Mouse (Mus musculus) forebrain, embryonic 12.5 days (tissue): ENCODE measurements around the gene Gm49368. TPM values are rescaled to one million over a fixed set of nuclear protein-coding genes. Genes with fewer than 3 reads are reported as not detected.
"Not testable (repeated sequence)": the region's sequence is repeated elsewhere in the genome, so short reads cannot be mapped to it uniquely, and the experiment has no call there.

ENCODE experiments used
- ATAC-seq: fragments of 200-750 bp; cut with Nextera tagmentation; 2 replicates; pipeline ENCODE4 v1.8.0; 2017; ENCODE audit warnings: moderate TSS enrichment; ENCODE audit not compliant: low FRiP score
- H3K27ac ChIP-seq: fragments of 300-500 bp; sonication (generic); 2 replicates; pipeline ENCODE4 v1.5.1; 2016; ENCODE audit warnings: mild to moderate bottlenecking
- H3K27me3 ChIP-seq: fragments of 300-500 bp; sonication (generic); 2 replicates; pipeline ENCODE4 v1.6.1; 2016; ENCODE audit warnings: mild to moderate bottlenecking
- H3K36me3 ChIP-seq: fragments of 300-500 bp; sonication (generic); replicated peaks from 2 replicates; pipeline ENCODE4 v1.6.1; 2016; ENCODE audit warnings: mild to moderate bottlenecking
- H3K4me1 ChIP-seq: fragments of 300-500 bp; sonication (generic); 2 replicates; pipeline ENCODE4 v1.6.1; 2016
- H3K4me2 ChIP-seq: fragments of 300-500 bp; sonication (generic); 2 replicates; pipeline ENCODE4 v1.6.1; 2016; ENCODE audit warnings: mild to moderate bottlenecking, moderate library complexity
- H3K4me3 ChIP-seq: fragments of 300-500 bp; sonication (generic); replicated peaks from 2 replicates; pipeline ENCODE4 v1.5.1; 2016; ENCODE audit warnings: mild to moderate bottlenecking
- H3K9ac ChIP-seq: fragments of 300-500 bp; sonication (generic); 2 replicates; pipeline ENCODE4 v1.6.1; 2016; ENCODE audit warnings: mild to moderate bottlenecking
- H3K9me3 ChIP-seq: fragments of 300-500 bp; sonication (generic); 2 replicates; pipeline ENCODE4 v1.6.1; 2016
- WGBS: fragments of 180-500 bp; shearing (Covaris S2); methylation state at CpG from one replicate; pipeline ENCODE4 v1.1.7; 2016; 5-methylcytosine and 5-hydroxymethylcytosine counted together
- polyA plus RNA-seq: library from polyadenylated mRNA; unstranded; fragments of >200 nt; fragmentation: Nextera tagmentation; extraction: Ambion mirVana; gene quantifications from 2 replicates; pipeline ENCODE4 v1.2.1, GENCODE M21; 2016

Gene Gm49368
- polyA plus RNA-seq, 1 experiment from 2014 or later, result not detected

DNA sequence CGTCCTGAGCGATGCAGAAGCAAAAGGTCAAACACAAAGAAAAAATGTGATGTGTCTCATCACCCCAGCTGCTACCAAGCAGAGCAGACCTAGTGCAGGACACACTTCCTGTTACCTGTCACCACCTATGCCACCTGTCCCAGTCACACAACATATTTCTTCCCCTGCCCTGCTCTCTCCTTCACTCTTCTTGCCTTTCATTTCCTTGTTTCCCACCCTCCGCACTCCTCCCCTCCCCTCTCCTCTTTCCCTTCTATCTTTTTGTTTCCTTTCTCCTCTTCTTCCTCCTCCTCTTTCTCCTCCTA, 29.5 kb upstream of the Gm49368 start:
- Histone ChIP-seq H3K4me2 (no peak overlapping the region), H3K4me1 (no peaks in the 10 kb centered on the region), H3K9ac (no peak overlapping the region), H3K27ac (no peak overlapping the region), H3K4me3 (no peak overlapping the region), H3K36me3 (no peaks in the 10 kb centered on the region), H3K27me3 (no peaks in the 10 kb centered on the region), H3K9me3 (no peaks in the 10 kb centered on the region)
- 98% methylated on average over 3 of the region's 3 CpGs for WGBS
- no peak for ATAC-seq

DNA sequence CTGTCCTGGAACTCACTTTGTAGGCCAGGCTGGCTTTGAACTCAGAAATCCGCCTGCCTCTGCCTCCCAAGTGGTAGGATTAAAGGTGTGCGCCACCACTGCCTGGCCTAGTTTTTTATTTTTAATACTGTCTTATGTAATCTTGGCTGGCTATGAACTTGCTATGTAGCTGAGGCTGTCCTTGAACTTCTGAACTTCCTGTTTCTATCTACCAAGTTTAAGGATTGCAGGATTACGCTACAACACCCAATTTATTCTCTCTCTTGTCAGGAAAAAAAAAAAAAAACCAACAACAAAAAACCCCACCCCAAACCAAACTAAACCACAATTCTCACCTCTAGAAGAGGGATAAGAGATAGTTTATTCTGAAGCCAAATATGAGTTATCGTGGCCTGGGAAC, 28.9 kb upstream of the Gm49368 start:
- no peaks in the 10 kb centered on the region for H3K4me1 ChIP-seq
- no peaks in the 10 kb centered on the region for H3K9me3 ChIP-seq
- H3K4me3 ChIP-seq, result no peak overlapping the region
- no peak overlapping the region for H3K4me2 ChIP-seq
- no peak for ATAC-seq
- no peak overlapping the region for H3K27ac ChIP-seq
- H3K9ac ChIP-seq, result no peak overlapping the region
- 94% methylated on average over 4 of the region's 4 CpGs for WGBS
- H3K27me3 ChIP-seq, result no peaks in the 10 kb centered on the region
- no peaks in the 10 kb centered on the region for H3K36me3 ChIP-seq

DNA sequence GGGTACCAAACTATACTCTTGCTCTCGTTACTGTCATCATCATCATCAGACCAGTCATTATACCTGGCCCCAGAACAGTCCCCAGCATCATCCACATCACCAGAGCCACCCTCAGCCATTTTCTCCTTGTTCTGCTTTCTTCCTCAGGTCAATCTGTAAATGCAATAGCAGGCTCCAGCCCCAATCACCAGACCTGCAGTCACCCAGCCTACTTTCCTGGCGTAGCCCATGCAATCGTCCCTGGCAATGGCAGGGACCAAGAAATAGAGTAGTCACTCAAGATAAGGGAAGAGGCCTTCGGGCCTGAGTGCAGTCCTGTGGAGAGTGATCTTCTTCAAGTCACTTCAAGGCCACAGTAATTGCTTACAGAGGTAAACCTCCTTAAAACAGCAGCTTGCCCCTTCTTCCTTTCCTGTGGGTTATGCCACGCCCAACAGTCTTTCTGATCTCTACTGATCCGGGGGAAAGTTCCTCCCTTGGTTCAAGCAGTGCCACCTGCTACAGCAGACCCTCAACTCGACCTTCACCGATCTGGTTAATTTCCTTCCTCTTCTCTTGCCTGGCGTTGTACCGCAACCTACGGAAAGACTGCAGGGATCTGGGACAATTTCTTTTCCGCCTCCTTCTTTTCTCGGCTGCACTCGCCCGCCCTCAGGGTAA, 20.2 kb upstream of the Gm49368 start:
- H3K36me3 ChIP-seq, H3K4me2 ChIP-seq, H3K9ac ChIP-seq, ATAC-seq, H3K4me3 ChIP-seq, H3K9me3 ChIP-seq, H3K27ac ChIP-seq, H3K4me1 ChIP-seq, H3K27me3 ChIP-seq: not testable (repeated sequence)
- WGBS, result 87% methylated on average over 15 of the region's 15 CpGs

DNA sequence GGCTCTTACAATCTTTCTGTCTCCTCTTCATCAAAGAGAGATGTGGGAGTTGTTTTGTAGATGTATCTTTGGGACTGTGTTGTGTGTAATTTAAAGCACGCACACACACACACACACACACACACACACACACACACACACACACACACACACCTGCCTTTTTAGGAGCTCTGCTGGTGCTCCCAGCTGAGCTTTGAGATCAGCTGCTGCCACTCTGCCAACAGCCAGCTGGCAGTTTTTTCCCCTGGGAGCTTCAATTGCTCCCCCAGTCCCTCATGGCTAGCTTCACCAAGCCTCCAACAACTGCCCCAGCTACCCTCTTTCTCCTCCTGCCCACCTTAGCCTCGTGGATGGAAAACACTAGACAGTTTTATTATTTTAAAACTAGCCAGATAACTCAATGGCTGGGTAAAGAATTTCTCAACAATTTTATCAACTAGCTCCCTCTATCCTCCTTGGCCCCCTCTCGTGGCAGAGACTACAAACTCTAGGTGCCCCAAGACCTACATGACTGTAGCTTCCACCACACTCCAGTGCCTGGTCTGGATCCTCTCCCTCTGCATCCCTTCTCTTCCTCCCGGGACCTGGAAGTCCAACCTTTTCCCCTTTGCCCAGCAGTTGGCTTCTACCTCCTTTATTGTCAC, 18.2 kb upstream of the Gm49368 start:
- no peak for ATAC-seq
- Histone ChIP-seq H3K27me3 (no peaks in the 10 kb centered on the region), H3K4me3 (no peak overlapping the region), H3K4me2 (no peak overlapping the region), H3K36me3 (no peaks in the 10 kb centered on the region), H3K4me1 (no peaks in the 10 kb centered on the region), H3K27ac (no peak overlapping the region), H3K9ac (no peak overlapping the region), H3K9me3 (no peaks in the 10 kb centered on the region)
- WGBS, result 81% methylated on average over 4 of the region's 4 CpGs

DNA sequence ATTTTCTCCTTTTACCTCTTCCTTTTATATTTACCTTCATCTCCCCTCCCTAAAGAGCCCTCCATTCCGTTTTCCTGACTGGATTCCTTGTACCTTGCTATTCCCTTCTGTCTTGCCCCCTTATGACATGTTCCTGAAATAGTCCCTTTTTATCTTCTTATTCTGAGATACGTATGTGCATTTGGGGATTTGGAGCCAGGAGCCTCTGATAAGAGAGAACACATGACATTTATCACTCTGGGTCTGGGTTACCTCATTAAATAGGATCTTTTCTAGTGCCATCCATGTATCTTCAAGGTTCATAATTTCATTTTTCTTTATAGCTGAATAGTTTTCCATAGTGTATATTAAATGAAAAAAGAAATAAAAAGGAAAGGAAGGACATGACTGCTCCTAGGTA, 16.8 kb upstream of the Gm49368 start:
- Histone ChIP-seq H3K9ac (no peak overlapping the region), H3K4me2 (no peak overlapping the region), H3K27me3 (no peaks in the 10 kb centered on the region), H3K4me1 (no peaks in the 10 kb centered on the region), H3K9me3 (no peaks in the 10 kb centered on the region), H3K36me3 (no peaks in the 10 kb centered on the region), H3K27ac (no peak overlapping the region), H3K4me3 (no peak overlapping the region)
- WGBS, result 67% methylated on average over 2 of the region's 2 CpGs
- no peak for ATAC-seq

DNA sequence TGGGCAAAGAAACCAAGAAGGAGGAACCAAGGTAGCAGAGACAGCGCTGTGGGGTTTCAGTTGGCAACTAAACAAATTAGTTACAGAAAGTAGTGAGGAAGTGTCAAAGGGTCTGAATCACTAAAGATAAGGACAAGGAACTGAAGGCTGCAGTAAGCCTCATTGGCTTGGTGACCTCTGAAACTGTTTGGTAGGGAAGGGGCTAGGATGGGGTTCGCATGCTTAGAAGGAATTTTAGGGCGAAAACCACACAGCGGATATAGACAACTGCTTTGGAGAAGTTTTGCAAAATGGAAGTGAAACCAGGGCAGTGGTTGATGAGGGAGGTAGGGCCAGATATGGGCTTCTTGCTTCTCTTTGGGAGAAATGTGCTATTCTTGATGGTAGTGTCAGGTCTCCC, 13.7 kb upstream of the Gm49368 start:
- H3K9me3 ChIP-seq, result no peaks in the 10 kb centered on the region
- H3K27ac ChIP-seq, result no peak overlapping the region
- no peak for ATAC-seq
- H3K4me2 ChIP-seq, result no peak overlapping the region
- no peaks in the 10 kb centered on the region for H3K4me1 ChIP-seq
- 96% methylated on average over 4 of the region's 4 CpGs for WGBS
- H3K27me3 ChIP-seq, result no peaks in the 10 kb centered on the region
- no peak overlapping the region for H3K4me3 ChIP-seq
- H3K9ac ChIP-seq, result no peak overlapping the region
- H3K36me3 ChIP-seq, result no peaks in the 10 kb centered on the region

DNA sequence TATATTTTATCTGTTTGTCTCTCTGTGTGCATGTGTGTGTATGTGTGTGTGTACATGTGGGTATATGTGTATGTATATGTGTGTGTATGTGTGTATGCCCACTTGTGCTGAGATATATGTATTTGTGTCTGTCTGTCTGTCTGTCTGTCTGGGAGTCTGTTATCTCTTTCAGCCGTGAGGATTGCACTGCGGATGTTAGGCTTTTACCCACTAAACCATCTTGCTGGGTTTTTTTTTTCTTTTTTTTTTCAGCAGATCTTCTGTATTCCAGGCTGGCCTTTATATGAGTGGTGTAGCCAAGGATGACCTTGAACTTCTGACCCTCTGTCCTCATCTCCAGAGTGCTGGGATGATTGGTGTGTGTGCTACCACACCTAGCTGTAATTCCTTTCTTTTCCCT, 13.2 kb upstream of the Gm49368 start:
- Histone ChIP-seq H3K9ac (no peak overlapping the region), H3K36me3 (no peaks in the 10 kb centered on the region), H3K27me3 (no peaks in the 10 kb centered on the region), H3K4me1 (no peaks in the 10 kb centered on the region), H3K4me2 (no peak overlapping the region), H3K4me3 (no peak overlapping the region), H3K27ac (no peak overlapping the region), H3K9me3 (no peaks in the 10 kb centered on the region)
- no peak for ATAC-seq
- 94% methylated on average over 2 of the region's 2 CpGs for WGBS

DNA sequence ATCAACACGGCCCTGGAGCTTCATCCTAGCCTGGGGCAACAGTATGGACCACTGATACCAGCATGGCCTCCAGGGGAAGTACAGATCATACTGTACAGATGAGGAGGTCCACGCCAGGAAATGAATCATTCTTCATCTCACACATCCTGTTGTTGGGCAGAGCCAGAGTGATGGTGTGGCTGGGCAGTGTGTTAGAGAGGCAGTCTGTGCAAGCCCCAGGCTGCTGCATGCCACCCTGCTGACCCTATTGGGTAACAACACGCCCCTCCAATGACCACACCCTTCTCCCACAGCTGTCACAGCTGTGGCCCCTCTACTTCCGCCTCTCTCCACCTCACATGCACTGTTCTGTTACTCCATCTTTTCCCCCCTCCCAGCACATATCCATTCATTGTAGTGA, 11.7 kb upstream of the Gm49368 start:
- Histone ChIP-seq H3K4me2 (no peak overlapping the region), H3K4me1 (no peaks in the 10 kb centered on the region), H3K9ac (no peak overlapping the region), H3K27me3 (no peaks in the 10 kb centered on the region), H3K27ac (no peak overlapping the region), H3K4me3 (no peak overlapping the region), H3K36me3 (no peaks in the 10 kb centered on the region), H3K9me3 (no peaks in the 10 kb centered on the region)
- no peak for ATAC-seq
- WGBS, result 80% methylated on average over 3 of the region's 4 CpGs

DNA sequence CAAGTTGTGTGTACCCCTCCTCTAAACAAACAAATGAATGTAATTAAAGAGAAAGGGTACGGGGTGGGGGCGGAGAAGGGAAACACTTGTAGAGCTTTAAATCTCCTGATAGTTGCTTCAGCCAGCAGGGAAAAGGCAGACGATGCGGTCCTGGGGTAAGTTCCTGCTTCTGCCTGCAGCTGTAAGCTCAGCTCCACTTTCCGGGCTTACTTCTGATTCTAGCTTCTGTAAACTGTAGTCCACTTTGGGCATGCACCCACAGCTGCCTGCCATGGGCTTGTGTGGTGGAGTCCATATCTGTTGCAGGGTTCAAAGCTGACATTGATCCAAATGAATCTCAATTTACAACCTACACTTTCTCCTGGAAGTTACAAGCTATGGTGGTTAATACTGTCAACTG, 9.4 kb upstream of the Gm49368 start:
- no peak for ATAC-seq
- H3K36me3 ChIP-seq, result no peaks in the 10 kb centered on the region
- no peaks in the 10 kb centered on the region for H3K9me3 ChIP-seq
- no peak overlapping the region for H3K4me2 ChIP-seq
- H3K27me3 ChIP-seq, result no peaks in the 10 kb centered on the region
- no peaks in the 10 kb centered on the region for H3K4me1 ChIP-seq
- H3K4me3 ChIP-seq, result no peak overlapping the region
- 82% methylated on average over 5 of the region's 5 CpGs for WGBS
- H3K27ac ChIP-seq, result no peak overlapping the region
- H3K9ac ChIP-seq, result no peak overlapping the region

DNA sequence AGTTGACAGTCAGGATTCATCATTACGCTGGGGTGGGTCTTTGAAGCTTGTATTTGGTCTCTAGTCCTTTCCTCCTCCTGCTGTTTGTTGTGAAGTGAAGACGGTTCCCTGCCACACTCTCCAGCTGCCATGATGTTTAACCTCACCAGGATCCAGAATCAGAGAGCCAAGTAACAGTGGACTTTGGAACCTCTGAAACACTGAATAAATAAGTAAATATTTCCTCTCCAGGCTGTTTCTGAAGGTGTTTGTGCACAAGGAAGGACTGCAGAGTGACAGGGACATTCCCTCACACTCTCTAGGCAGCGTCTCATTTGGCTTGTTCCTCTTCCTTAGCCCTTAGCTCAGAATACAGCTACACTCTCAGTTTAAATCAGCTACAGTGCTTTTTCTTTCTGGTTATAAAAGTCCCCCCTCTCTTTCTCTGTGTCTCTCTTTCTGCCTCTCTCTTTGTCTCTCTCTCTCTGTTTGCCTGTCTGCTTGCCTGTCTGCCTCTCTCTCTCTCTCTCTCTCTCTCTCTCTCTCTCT, 5.5 kb upstream of the Gm49368 start:
- Histone ChIP-seq H3K4me3 (no peak overlapping the region), H3K9ac (no peak overlapping the region)
- WGBS, result 81% methylated on average over 3 of the region's 3 CpGs

DNA sequence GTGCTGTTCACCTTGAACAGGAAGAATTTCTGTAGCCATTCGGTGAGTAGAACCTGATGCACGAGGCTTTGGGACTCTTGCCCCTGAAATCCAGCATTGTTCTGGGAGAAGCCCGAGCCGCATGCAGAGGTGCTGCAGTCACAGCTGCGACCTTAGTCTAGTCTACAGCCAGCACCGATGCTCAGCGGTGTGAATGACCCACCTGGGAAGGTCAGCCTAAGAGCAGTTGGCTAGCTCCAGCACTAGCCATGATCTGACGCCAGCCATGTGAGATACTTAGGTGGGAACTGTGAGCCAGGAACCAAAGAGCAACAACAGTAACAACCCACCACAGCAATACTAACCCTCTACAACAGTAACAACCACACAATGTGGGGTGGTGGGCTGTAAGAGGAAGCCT, 4.6 kb upstream of the Gm49368 start:
- Histone ChIP-seq H3K9me3 (no peaks in the 10 kb centered on the region), H3K36me3 (no peaks in the 10 kb centered on the region), H3K4me3 (no peak overlapping the region), H3K27me3 (no peaks in the 10 kb centered on the region), H3K4me2 (no peak overlapping the region), H3K4me1 (no peaks in the 10 kb centered on the region), H3K9ac (no peak overlapping the region), H3K27ac (no peak overlapping the region)
- no peak for ATAC-seq
- WGBS, result 87% methylated on average over 8 of the region's 8 CpGs

More for the DNA sequence above, 5.5 kb upstream of the Gm49368 start:
- H3K36me3 ChIP-seq, result no peaks in the 10 kb centered on the region
- H3K4me1 ChIP-seq, result no peaks in the 10 kb centered on the region
- no peaks in the 10 kb centered on the region for H3K9me3 ChIP-seq
- H3K27ac ChIP-seq, result no peak overlapping the region
- no peaks in the 10 kb centered on the region for H3K27me3 ChIP-seq
- no peak for ATAC-seq
- H3K4me2 ChIP-seq, result no peak overlapping the region

DNA sequence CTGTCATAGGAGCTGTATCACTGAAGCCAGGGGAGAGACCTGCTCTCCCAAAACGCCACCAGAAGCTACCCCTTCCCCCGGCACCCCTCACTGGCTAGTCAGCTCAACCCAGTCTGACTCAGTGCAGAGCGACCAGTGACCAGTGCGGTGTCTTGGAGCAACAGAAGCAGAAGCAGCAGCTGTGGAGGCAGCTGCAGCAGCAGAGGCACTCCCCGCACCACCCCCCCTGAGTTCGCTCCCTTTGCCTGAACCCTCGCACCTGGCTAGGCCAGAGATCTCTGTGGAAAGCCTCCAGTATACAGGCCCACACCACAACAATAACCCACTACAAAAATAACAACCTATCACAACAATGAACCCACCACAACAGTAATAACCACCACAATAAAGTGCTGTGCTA, 3.9 kb upstream of the Gm49368 start:
- no peak overlapping the region for H3K27ac ChIP-seq
- no peaks in the 10 kb centered on the region for H3K36me3 ChIP-seq
- H3K4me1 ChIP-seq, result no peaks in the 10 kb centered on the region
- ATAC-seq, result no peak
- 81% methylated on average over 7 of the region's 7 CpGs for WGBS
- no peak overlapping the region for H3K9ac ChIP-seq
- no peaks in the 10 kb centered on the region for H3K9me3 ChIP-seq
- H3K4me3 ChIP-seq, result no peak overlapping the region
- no peak overlapping the region for H3K4me2 ChIP-seq
- H3K27me3 ChIP-seq, result no peaks in the 10 kb centered on the region

DNA sequence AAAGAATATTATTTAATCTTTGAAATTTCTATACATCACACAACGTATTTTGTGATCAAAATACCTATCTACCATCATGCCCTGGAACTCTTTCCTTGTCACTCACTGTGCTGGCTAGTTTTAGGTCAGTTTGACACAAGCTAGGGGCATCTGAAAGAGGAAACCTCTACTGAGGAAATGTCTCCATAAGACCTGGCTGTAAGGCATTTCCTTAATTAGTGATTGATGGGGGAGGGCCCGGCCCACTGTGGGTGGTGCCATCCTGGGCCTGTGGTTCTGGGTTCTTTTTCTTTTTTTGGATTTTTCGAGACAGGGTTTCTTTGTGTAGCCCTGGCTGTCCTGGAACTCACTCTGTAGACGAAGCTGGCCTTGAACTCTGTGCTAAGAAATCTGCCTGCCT, 3.4 kb upstream of the Gm49368 start:
- Histone ChIP-seq H3K4me3 (no peak overlapping the region), H3K36me3 (no peaks in the 10 kb centered on the region), H3K4me2 (no peak overlapping the region), H3K27ac (no peak overlapping the region), H3K27me3 (no peaks in the 10 kb centered on the region), H3K9ac (no peak overlapping the region), H3K9me3 (no peaks in the 10 kb centered on the region), H3K4me1 (no peaks in the 10 kb centered on the region)
- WGBS, result 90% methylated on average over 4 of the region's 4 CpGs
- ATAC-seq, result no peak
